Mouse (Mus musculus): ENCODE measurements around the gene Atp8b4.

DNA sequence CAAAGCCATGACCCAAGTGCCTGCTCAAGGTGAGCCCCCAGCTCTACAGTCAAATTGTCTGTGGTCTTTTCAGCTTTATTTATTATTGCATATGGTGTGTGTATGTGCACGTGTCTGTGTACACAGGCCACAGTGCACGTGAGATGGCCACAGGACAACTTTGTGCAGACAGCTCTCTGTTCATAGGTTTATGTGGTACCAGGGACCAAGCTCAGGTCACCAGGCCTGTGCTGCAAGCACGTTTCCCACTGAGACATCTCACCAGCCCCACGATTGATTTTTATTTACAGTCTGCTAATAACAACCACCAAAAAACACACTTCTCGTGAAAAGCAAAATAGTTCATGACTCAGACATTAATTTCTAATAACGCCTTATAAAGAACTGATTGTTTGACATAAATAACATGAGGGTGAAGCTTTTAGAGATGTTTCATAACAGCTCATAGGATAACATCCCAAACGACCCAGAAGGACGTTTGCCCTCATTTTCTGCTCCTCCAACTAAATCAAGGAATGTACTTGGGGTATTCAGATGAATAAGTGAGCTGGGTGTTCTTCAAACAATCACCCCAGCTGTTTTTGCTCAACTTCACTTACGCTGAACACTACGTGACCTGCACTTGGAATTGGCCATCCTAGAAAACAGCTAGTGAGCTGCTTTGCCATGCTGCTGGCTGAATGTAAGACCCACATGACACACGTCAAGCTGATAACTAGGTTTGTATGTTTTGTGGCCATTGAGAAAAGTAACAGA is 15.0 kb downstream of the Atp8b4 start:
- TF ChIP-seq CTCF (IDR thresholded peaks at IDR 0.05; ENCODE audit: low read depth) (no peak), EP300 (IDR thresholded peaks at IDR 0.05; ENCODE audit: low read depth) (no peak)

Measured in liver, postnatal 0 days (tissue).